Mouse (Mus musculus): ENCODE results near the gene Tst.

The Tst gene

DNA sequence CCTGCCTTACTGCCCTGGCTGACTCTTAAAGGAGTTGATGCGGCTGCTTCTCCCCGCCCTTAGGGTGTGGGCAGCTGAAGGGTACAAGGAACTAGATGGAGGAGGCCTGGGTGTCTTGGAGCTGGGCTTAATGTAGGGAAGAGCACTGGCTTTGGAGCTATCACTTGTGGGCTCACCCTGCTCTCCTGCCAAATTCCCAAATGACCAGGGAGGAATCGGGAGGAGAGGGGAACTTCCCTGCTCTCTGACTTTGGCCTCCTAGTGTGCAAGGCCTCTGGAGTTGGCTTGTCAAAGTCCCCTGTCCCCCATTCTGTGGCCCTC is 23.4 kb upstream of the Tst start:
- no peak for DNase-seq

- DNase-seq, result peak; percentile 89 to 93
Measured at GRCm38 (mm10) chr15:78428391-78429138, 22.9 kb upstream of the Tst start, which contains the start of gene Kctd17. Kctd17 (plus strand) TSS chr15:78428564.

GRCm38 (mm10) chr15:78425230-78425629 is 19.5 kb upstream of the Tst start:
- no peak for DNase-seq

DNA sequence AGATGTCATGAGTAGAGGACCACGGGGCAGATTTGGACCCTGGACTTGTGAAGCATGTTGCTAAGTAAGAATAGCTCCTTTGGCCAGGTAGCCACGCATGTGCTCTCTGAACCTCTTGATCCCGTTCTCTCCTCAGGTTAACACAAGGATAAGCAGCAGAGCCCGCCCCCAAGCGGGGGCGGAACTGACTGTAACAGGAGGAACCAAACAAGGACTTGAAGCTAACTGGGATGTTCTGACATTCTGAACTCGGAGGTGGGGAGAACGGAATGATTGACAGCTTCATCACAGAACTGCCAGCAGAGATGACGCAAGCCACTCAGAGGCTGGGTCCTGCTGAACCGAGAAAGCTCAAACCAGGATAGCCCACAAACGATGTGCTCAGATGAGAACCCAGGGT is 18.8 kb upstream of the Tst start:
- DNase-seq, result no peak

GRCm38 (mm10) chr15:78422046-78422956 is 16.6 kb upstream of the Tst start:
- DNase-seq, result peak; percentile 83 to 93

DNA sequence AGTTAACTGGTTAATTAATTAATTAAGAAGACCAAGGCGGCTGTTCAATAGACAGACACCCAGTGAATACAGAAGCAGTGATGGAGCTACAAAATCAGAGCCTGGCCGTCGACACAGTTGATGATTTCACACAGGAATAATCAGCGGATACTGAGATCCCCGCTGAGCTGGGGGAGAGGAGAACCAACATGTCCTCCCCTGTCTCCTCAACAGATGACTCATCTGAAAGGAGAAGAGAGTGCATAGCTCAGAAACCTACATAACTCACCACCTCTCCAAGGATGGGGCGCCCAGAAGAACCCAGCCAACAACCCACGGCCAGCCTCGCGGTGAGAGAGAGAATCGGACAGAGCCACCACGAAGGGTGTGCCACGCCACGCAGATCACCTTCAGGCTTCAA is 14.7 kb upstream of the Tst start:
- DNase-seq, result no peak

- no peak for DNase-seq
Measured at GRCm38 (mm10) chr15:78416937-78417336, 11.2 kb upstream of the Tst start.

- DNase-seq, result no peak
Measured at GRCm38 (mm10) chr15:78414157-78414556, 8.4 kb upstream of the Tst start.

GRCm38 (mm10) chr15:78413719-78414117 is 8.0 kb upstream of the Tst start:
- DNase-seq, result no peak

DNA sequence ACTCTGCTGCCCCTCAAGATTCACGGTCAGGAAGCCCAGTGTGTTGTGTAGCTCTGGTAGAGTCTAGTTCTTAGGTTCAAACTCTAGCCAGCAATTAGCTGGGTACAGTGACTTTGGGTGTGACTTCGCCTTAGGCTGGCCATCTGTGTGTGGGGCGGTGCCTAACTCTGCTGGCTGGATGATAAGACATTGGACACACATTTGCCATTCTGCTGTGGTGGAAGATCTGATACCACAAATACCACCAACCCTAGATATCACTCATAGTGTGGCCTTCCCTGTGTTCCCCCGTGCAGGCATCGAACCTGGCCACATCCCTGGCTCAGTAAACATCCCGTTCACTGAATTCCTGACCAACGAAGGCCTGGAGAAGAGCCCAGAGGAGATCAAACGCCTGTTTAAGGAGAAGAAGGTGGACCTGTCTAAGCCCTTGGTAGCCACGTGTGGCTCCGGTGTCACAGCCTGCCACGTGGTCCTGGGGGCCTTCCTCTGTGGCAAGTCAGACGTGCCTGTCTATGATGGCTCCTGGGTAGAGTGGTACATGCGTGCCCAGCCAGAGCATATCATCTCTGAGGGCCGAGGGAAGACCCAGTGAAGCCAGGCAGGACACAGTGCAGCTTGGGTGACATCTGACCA is 7.5 kb upstream of the Tst start:
- DNase-seq, result no peak

- no peak for DNase-seq
Measured at GRCm38 (mm10) chr15:78409570-78410052, 3.9 kb upstream of the Tst start.

DNA sequence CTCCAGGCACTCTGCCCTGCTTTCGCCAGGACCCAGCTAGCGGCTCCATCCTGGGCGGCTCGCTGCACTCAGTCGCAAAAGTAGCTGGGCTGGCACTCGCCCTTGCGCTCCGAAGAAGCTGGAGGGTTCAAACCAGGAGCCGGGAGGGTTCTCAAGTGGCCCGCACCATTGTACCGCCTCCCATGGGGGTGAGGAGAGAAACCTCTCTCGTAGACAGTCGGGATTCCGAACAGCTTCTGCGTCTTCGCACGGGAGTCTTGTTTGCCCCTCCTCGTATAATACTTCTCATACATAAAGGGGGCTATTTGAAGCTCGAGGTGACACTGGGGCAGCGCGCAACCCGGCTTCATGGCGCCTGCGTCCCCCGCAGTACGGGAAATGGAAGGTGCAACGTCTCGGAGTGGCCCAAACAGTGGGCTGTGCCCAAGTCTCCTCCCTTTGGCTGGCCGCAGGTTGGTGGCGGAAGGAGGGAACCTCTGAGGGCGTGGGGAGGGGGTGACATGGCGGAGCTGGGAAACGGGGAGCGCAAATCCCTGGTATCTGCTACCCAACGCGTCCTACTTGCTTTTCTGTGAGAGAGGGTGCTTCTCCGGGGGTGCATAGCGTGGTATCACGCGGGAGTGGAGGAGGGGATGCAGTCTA is 707 bp upstream of the Tst start, which contains the start of gene Mpst:
Gene Mpst, plus strand, starts transcription at position 124 of the 642 bp plus-strand sequence.
- peak; percentile 92 to 95 for DNase-seq

- no peak for DNase-seq
Measured at GRCm38 (mm10) chr15:78405098-78405497, 609 bp downstream of the Tst start.

GRCm38 (mm10) chr15:78403896-78404295 is 1.8 kb downstream of the Tst start:
- peak; percentile 30 to 55 for DNase-seq

GRCm38 (mm10) chr15:78403301-78403741 is 2.4 kb downstream of the Tst start:
- DNase-seq, result no peak

DNA sequence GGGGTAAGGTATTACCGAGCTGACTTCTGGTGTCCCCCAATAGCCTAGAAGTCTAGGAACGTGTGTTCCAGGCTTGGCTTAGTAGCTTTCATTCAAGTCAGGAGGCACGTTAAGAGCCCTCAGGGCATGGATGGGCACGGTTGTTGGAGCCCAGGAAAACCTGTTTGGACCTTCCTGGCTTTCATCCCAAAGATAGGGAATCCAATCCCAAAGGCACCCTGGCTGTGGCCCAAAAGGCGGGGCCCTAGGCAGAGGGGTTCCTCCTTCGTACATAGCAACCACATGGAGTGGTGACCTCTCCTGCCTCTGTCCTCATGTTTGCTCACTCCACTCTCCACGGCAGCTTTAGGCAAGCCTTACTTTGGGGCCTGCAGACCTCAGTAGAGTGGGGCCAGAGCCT is 3.3 kb downstream of the Tst start:
- peak in 1 of 2 experiments; percentile 28 for DNase-seq

GRCm38 (mm10) chr15:78401921-78402320 is 3.8 kb downstream of the Tst start:
- peak; percentile 65 to 78 for DNase-seq

- no peak for DNase-seq
Measured at GRCm38 (mm10) chr15:78401345-78401744, 4.4 kb downstream of the Tst start.

DNA sequence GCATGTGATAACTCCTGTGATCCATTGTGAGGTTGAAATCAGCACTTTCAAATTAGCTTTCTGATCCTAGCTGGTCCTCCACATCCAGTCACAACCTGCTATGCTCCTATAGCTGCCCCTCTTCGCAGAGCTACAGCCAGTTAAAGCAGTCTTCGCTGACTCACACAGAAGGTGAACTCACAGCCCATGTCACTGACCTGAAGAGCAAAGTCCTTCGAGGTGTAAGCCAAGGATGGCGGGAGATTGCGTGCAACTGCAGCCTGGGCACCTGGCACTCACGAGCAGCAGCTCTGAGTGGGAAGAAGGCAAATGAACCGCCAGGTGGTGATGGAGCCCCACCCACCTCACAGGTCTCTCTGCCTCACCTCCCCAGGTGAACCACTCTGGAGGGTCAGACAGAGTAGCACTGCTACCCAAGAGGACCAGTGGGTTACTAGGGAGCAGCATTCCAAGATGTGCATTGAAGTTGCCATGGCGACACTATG is 10.2 kb downstream of the Tst start, which contains the start of gene Tex33:
Gene Tex33, minus strand, starts transcription at position 435 of the 485 bp plus-strand sequence.
- DNase-seq, result no peak

DNA sequence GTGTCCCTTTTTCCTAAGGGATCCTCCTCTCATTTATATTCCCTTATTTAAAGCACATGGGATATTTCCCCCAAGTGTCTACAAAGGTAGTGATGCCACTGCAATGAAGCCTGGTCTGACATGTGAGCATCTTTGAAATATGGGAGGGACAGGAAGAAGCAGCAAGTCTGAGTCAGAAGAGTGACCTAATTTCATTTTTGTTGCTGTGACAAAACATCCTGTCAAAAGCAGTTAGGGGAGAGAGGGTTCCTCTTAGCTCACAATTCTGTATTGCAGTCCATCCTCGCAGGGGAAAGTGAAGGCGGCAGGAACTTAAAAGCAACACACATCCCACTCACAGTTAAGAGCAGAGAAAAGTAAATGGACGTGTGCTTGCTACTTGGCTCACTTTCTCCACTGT is 14.9 kb downstream of the Tst start:
- no peak for DNase-seq

DNA sequence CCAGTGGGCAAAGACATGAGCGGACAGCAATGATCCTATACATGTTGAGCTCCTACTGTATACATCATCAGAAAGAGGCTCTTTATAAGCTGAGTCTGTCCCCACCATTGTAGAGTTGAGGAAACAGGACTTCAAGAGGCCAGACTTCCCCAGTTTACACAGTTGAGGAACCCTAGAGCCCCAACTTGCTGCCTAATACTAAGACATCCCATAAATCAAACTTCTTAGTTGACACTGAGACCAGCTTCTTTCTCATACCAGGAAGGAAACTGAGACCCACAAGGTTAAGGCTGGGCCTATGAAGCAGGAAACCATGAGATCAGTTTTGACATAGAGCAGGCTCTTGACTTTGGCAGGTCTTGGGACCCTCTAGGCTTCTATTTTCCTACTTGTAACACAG is 20.1 kb downstream of the Tst start:
- no peak for DNase-seq
